Mouse (Mus musculus) large intestine, adult 2 months (tissue): ENCODE measurements at regions not wholly inside any gene's neighbourhood (a gene's known extent, or its start where the extent isn't known, plus 50 kb on each side); places are given as distances from the start of the nearest gene placed in this dataset.
A peak's percentile ranks its signal among the peaks of the same experiment; 100 is the strongest.

Experiments
- DNase-seq: peaks from one replicate; pipeline ENCODE4 v3.0.0-alpha.2; 2012; ENCODE audit warnings: low read depth, low spot score
- WGBS: fragments of 180-500 bp; shearing (Covaris S2); methylation state at CpG from one replicate; pipeline ENCODE4 v1.1.7; 2018; 5-methylcytosine and 5-hydroxymethylcytosine counted together

DNA sequence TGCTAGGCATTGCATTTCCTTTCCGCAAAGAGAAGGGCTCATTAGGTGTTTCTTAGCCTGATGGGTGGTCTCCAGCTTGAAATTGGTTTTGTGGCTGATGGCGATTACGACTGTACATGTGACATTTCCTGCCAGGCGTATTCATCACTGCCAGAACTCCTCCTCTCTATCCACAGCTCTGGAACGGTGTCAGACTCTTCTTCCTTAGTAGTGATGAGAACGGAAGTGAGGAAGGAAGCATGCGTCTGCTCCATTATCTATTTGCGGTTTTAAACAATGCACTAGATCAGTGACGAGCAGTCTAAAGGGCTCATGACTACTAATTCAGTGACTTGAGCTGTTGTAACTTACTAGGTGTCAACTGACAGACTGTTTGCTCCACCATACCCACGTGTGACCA lies 248.2 kb downstream of the Pmp22 start:
- DNase-seq, result no peak

DNA sequence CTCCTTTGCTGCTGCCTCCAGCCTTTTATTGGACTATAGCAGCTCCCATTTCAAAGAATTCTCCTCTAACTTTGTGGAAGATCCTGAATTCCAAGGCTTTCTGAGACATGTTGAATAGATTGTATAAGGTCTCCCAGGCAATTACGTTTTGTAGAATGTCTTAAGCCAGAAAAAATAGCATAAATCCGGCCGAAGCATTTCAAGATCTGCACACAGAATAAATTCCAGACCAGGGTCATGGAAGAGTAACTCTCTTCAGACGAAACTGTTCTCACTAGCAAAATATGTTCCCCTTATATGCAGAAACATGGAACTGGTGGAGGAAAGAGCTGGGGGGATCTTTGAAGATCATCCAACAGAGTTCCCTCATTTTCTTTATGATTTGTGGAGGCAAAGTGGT lies 259.5 kb downstream of the Pmp22 start:
- 80% methylated on average over 4 of the region's 4 CpGs for WGBS
- no peak for DNase-seq

More for the DNA sequence above, 248.2 kb downstream of the Pmp22 start:
- 75% methylated on average over 10 of the region's 10 CpGs for WGBS

DNA sequence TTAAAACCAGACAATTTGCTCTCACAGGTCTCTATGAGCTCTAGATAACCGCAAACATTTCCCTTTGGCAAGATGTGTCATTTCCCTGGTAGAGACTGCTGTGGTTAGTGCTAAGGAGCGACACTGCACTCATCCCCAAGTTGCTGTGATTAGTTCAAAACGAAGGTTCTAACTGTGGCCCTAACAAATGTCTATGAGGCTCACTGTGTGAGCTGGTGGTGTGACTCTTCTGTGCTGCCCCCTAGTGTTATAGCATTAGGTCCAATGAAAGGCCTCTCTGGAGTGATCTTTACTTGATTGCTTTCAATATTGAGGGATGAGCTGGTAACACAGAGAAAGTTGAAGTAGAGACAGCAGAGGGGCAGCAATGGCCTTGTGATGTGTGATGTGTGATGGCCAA lies 262.7 kb downstream of the Pmp22 start:
- WGBS, result 62% methylated on average over 3 of the region's 3 CpGs
- no peak for DNase-seq

DNA sequence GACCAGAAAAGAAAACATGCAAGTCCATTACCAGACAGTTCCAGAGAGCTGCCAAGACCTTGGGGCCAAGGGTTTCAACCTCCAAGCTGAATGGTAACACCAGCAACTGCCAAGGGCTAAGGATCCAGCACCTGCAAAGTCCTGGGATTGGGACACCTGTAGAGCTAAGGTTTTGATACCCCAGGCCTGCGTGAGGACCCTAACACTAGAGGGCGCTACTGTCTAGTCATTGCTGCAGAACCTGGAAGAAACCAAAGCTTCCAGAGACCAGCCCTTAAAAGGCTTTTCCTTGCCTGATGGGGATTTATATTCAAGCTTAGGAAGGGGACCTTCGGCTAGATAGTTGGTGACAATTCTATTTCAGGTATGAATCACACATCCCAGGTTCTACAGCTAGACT lies 263.6 kb downstream of the Pmp22 start:
- no peak for DNase-seq
- WGBS, result 67% methylated on average over 3 of the region's 3 CpGs

- DNase-seq, result no peak
- WGBS, result 21% methylated on average over 3 of the region's 3 CpGs
Observed at GRCm38 (mm10) chr11:63394201-63394600, 265.4 kb downstream of the Pmp22 start.

GRCm38 (mm10) chr11:63396386-63396785 lies 267.6 kb downstream of the Pmp22 start:
- DNase-seq, result no peak
- 86% methylated on average over 8 of the region's 8 CpGs for WGBS

GRCm38 (mm10) chr11:63402741-63403140 lies 274.0 kb downstream of the Pmp22 start:
- 54% methylated on average over 5 of the region's 5 CpGs for WGBS
- no peak for DNase-seq

- 17% methylated on average over 11 of the region's 11 CpGs for WGBS
Observed at GRCm38 (mm10) chr11:63404719-63405118, 275.9 kb downstream of the Pmp22 start.

DNA sequence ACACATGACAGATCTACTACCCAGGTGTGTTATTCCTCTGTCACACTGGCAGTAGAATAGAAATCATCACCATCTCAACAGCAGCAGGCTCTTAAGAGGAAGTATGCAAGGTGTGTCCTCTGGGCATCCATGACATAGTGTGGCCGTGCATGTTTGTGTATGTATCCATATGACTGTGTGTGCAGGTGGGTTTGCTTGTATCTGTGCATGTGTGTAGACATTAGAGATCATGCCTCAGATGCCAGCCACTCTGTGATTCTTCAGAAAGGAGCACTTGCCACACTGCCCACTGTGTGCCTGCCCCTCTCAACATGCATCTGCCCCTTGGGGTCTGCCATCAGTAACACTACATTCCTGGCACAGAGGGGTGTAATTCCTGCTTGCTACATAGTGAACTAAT lies 280.6 kb downstream of the Pmp22 start:
- WGBS, result 86% methylated on average over 1 of the region's 1 CpGs
- DNase-seq, result no peak

More at GRCm38 (mm10) chr11:63404719-63405118, 275.9 kb downstream of the Pmp22 start:
- DNase-seq, result peak; percentile 11

GRCm38 (mm10) chr11:63410921-63411320 lies 282.1 kb downstream of the Pmp22 start:
- 94% methylated on average over 4 of the region's 4 CpGs for WGBS
- DNase-seq, result no peak

DNA sequence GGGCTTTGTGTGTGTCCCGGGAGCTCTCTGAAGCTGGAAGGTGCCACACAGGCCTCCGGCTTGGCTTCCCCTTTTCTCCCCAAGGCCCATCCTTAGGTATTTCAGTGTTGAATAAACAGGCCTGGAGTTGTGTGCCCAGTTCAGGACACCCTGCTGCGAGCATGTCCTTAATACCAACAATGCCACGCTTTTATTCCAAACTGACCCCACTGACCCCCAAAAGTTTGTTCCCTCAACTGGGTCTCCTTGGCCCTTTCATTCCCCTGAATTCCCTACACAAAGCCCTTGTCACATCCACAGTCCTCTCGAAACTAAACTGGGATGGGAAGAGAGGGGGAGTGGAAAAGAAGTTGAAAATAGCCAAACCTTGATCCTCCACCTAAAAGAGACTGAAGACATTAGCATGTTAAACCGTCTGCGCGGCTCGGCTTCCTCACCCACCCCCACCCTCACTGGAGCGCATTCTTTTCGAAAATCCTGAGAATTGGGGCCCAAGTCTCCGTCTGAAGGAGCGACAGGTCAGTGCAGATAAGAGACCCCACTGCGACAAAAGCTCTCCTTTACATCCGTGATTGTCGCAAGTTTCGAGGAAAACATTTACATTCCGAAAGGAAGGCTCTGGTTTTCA lies 283.7 kb downstream of the Pmp22 start:
- 30% methylated on average over 18 of the region's 18 CpGs for WGBS

DNA sequence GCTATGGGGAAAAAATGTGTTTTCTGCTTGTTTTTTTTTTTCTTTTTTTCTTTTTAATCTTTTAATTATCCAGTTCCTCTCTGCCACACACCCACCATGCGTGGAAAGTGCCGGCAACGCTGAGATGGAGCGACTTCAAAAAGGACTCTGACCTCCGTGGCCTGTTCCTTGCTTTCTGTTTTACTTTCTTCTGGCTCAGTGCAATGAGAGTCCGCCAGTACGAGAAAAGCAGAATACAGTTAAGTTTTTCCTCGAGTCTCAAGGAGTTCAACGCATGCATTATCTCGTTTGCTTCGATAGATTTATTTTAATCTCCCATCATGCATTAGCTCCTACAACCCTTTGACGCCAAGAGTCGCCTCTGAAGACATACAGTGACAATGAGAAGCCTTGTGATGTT lies 284.3 kb downstream of the Pmp22 start:
- WGBS, result 19% methylated on average over 13 of the region's 13 CpGs
- DNase-seq, result no peak

More for the DNA sequence above, 283.7 kb downstream of the Pmp22 start:
- no peak for DNase-seq

GRCm38 (mm10) chr11:63413621-63414020 lies 284.8 kb downstream of the Pmp22 start:
- WGBS, result 90% methylated on average over 4 of the region's 4 CpGs

GRCm38 (mm10) chr11:63418042-63418776 lies 289.4 kb downstream of the Pmp22 start:
- DNase-seq, result no peak
- 54% methylated on average over 5 of the region's 5 CpGs for WGBS

More at GRCm38 (mm10) chr11:63413621-63414020, 284.8 kb downstream of the Pmp22 start:
- no peak for DNase-seq

DNA sequence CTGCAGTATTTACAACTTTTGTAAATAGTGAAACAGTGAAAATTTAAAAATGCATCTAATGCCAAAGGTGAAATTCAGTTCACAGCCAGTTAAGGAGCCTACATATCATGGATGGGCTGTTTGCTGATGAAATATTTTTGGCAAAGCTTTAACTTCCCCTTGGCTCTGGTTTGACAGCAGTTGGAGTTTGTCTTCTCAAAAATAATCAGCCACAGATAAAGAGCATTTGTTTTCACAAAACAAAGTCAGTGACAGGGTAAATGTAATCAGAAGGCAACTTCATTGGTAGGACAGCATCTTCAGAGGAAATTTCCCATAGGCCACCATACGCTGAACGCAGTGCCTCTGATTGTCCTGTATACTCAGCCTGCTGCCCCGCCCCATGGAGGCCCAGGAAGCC lies 291.6 kb downstream of the Pmp22 start:
- no peak for DNase-seq

GRCm38 (mm10) chr11:63422069-63422468 lies 293.3 kb downstream of the Pmp22 start:
- DNase-seq, result no peak
- 61% methylated on average over 3 of the region's 3 CpGs for WGBS

More for the DNA sequence above, 291.6 kb downstream of the Pmp22 start:
- 79% methylated on average over 3 of the region's 3 CpGs for WGBS

DNA sequence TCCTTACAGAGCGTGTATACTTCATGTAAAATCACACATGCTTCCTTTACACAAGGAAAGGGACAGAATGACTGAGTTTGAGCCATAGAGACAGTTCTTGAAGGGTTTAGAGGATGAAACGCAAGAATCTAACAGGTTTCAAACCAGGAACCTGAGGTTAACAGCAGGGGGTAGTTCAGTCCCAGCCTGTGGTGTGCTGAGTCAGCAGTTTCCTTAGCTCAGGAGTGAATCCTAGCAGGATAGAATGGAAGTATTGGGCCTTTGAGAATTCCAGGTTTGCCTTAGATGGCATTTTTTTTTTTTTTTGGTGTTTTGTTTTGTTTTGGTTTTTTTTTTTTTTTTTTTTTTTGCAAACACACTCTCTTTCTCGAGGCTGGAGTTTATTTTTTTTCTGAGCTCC lies 295.5 kb downstream of the Pmp22 start:
- no peak for DNase-seq
- WGBS, result 71% methylated on average over 3 of the region's 3 CpGs

- no peak for DNase-seq
- WGBS, result 85% methylated on average over 11 of the region's 11 CpGs
Observed at GRCm38 (mm10) chr11:63425741-63426140, 297.0 kb downstream of the Pmp22 start.

DNA sequence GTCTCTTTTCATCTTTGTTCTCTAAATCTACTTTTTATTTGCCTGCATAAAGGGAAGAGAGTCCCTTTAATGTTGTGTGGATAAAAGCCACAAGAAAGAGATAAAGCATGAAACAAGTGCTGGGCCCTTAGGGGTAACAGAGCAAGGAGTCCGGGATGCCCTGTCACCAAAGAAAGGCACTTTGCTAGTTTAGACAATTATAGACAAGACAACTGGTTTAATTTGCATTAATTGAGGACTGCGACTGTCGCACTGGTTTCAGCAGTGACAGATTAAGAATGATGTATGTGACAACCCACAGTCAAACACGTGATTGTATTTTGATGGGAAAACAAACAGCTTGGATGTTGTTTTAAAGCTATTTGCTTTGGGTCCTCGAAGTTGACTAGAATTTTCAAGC lies 325.0 kb downstream of the Pmp22 start:
- DNase-seq, result no peak
- 72% methylated on average over 5 of the region's 5 CpGs for WGBS

- no peak for DNase-seq
- WGBS, result 58% methylated on average over 17 of the region's 17 CpGs
Observed at GRCm38 (mm10) chr11:63454910-63455531, 326.2 kb downstream of the Pmp22 start.

DNA sequence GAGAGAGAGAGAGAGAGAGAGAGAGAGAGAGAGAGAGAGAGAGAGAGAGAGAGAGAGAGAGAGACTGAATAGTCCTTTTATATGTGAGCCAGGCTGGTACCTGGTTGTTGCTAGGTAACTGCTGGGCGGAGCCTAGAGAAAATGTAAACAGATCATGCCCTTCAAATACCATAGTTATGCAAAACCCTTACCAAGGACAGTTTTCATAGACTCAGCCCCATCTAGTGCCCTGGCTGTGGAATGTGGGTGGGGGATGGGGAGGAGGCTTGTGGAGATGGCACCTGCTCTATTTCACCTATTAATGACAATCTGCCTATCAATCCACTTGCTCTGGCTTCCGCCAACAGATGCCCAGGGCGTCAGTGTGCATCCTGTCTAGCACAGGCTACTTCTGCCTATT lies 327.6 kb downstream of the Pmp22 start:
- 59% methylated on average over 3 of the region's 3 CpGs for WGBS
- DNase-seq, result no peak
